Mouse (Mus musculus) hindbrain, embryonic 10.5 days (tissue): ENCODE measurements around the gene Sirt7. TPM values are rescaled to one million over a fixed set of nuclear protein-coding genes. Genes with fewer than 3 reads are reported as not detected.

ENCODE experiments used
- DNase-seq: peaks from one replicate; pipeline ENCODE4 v3.0.0-alpha.2; 2017; ENCODE audit warnings: low spot score
- H3K27ac ChIP-seq: fragments of 300-500 bp; sonication (generic); 2 replicates; pipeline ENCODE4 v1.5.1; 2016; ENCODE audit warnings: mild to moderate bottlenecking, moderate library complexity
- H3K27me3 ChIP-seq: fragments of 300-500 bp; sonication (generic); 2 replicates; pipeline ENCODE4 v1.6.1; 2016; ENCODE audit warnings: mild to moderate bottlenecking; ENCODE audit not compliant: poor library complexity, insufficient read depth, severe bottlenecking
- H3K36me3 ChIP-seq: fragments of 300-500 bp; sonication (generic); 2 replicates; pipeline ENCODE4 v1.6.1; 2016; ENCODE audit warnings: mild to moderate bottlenecking, moderate library complexity
- H3K4me1 ChIP-seq: fragments of 300-500 bp; sonication (generic); replicated peaks from 2 replicates; pipeline ENCODE4 v1.6.1; 2016; ENCODE audit warnings: mild to moderate bottlenecking
- H3K4me3 ChIP-seq: fragments of 300-500 bp; sonication (generic); 2 replicates; pipeline ENCODE4 v1.5.1; 2016; ENCODE audit warnings: mild to moderate bottlenecking, moderate library complexity
- H3K9me3 ChIP-seq: fragments of 300-500 bp; sonication (generic); 2 replicates; pipeline ENCODE4 v1.6.1; 2016; ENCODE audit warnings: mild to moderate bottlenecking, moderate library complexity
- WGBS: fragments of 180-500 bp; shearing (Covaris S2); methylation state at CpG from one replicate; pipeline ENCODE4 v1.1.7; 2016; 5-methylcytosine and 5-hydroxymethylcytosine counted together
- polyA plus RNA-seq: library from polyadenylated mRNA; unstranded; fragments of >200 nt; fragmentation: Nextera tagmentation; extraction: Ambion mirVana; gene quantifications from 2 replicates; pipeline ENCODE4 v1.2.1, GENCODE M21; 2016

Gene Sirt7
- polyA plus RNA-seq, 1 experiment from 2014 or later: 42.4 TPM

GRCm38 (mm10) chr11:120623961-120624679 is 920 bp downstream of the Sirt7 start:
- H3K36me3 ChIP-seq: peaks cover 72% of the 10 kb centered on the region
- no peaks in the 10 kb centered on the region for H3K9me3 ChIP-seq
- WGBS: 13% methylated on average over 30 of the region's 30 CpGs
- H3K27ac ChIP-seq: peak overlapping the region; percentile 88
- peaks cover 30% of the 10 kb centered on the region for H3K4me1 ChIP-seq
- DNase-seq: peak; percentile 64
- peak overlapping the region; percentile 93 for H3K4me3 ChIP-seq
- no peaks in the 10 kb centered on the region for H3K27me3 ChIP-seq

- peaks cover 33% of the 10 kb centered on the region for H3K4me1 ChIP-seq
- H3K27ac ChIP-seq: no peak overlapping the region
- no peak for DNase-seq
- WGBS: 90% methylated on average over 6 of the region's 6 CpGs
- no peaks in the 10 kb centered on the region for H3K27me3 ChIP-seq
- peaks cover 74% of the 10 kb centered on the region for H3K36me3 ChIP-seq
- no peaks in the 10 kb centered on the region for H3K9me3 ChIP-seq
- no peak overlapping the region for H3K4me3 ChIP-seq
Measured at GRCm38 (mm10) chr11:120622805-120623204, 2.2 kb downstream of the Sirt7 start.

DNA sequence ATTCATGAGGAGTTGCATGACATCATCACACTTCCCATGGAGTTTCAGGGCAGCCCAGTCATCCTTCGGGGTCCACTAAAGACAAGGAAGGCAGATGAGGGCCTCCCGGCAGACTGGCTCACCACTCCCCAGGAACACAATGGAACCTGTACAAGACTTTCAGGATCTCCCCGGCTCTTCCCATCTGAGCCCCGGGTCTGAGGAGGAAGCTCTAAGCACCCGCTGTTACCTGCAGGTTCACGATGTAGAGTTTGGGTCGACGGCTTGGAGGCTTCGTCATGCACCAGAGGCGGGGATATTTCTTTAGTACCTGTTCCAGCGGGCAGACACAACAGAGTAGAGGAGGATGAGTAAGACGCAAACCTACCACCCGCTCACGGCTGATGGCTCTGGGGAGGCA is 4.8 kb downstream of the Sirt7 start:
- DNase-seq: no peak
- Histone ChIP-seq H3K4me1 (peaks cover 46% of the 10 kb centered on the region), H3K36me3 (peaks cover 66% of the 10 kb centered on the region), H3K27ac (no peak overlapping the region), H3K4me3 (no peak overlapping the region), H3K27me3 (no peaks in the 10 kb centered on the region), H3K9me3 (no peaks in the 10 kb centered on the region)
- 95% methylated on average over 14 of the region's 14 CpGs for WGBS

DNA sequence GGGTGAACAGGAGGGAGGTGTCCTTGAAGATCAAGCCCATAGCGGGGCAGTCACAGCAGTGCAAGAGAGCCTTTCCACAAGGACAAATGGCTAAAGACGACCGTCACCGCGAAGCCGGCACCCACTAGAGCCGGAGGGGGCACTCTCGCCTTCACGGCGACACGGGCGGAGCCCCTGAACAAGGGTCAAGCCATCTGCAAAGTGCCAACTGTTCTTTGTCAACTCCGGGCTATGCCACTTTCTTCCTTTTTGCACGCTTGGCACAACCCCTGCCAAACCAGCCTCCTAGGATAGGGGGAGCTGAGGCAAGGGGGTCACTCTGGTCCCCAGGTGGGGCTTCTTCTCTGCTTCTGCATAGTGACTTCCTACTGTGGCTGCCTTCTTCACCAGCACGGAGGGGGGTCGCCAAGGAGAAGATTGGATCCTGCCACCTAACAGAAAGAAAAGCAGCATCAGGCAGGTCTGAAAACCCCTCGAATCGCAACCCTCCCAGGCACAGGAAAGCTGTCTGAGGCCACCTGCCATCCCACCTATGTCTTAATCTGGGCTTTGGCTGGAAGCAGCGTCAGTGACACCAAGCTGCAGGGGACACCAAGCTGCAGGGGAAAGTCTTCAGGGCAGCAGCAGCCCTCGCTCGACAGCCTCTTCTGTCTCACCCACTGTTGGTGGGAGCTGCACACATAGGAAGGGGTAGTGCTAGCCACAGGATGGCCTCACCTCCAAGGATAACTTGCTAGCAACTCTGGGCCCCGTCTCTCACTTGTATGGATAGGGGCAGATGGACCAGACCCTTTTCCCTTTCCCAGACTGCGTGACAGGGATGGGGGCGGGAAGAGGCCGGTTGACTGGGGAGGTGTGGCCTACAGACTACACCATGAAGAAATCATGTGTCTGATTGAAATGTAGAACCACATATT is 6.2 kb downstream of the Sirt7 start:
- H3K36me3 ChIP-seq: peaks cover 77% of the 10 kb centered on the region
- H3K4me3 ChIP-seq: peak overlapping the region; percentile 23; the same call in 1 of the 2 replicates
- DNase-seq: no peak
- no peaks in the 10 kb centered on the region for H3K9me3 ChIP-seq
- WGBS: 94% methylated on average over 25 of the region's 25 CpGs
- H3K27me3 ChIP-seq: no peaks in the 10 kb centered on the region
- peaks cover 42% of the 10 kb centered on the region for H3K4me1 ChIP-seq
- peak overlapping the region; percentile 89 for H3K27ac ChIP-seq

GRCm38 (mm10) chr11:120617519-120618112 is 7.4 kb downstream of the Sirt7 start, which contains the start of gene Pcyt2:
Gene Pcyt2, minus strand, starts transcription at chr11:120617936.
- H3K4me3 ChIP-seq: peak within 1 kb of the TSS; percentile 79
- H3K27me3 ChIP-seq: no peaks in the 10 kb centered on the region
- peaks cover 38% of the 10 kb centered on the region for H3K4me1 ChIP-seq
- H3K36me3 ChIP-seq: peaks cover 81% of the 10 kb centered on the region
- WGBS: under 1% methylated on average over 56 of the region's 56 CpGs
- H3K9me3 ChIP-seq: no peaks in the 10 kb centered on the region
- DNase-seq: peak; percentile 91
- H3K27ac ChIP-seq: peak within 1 kb of the TSS; percentile 89

GRCm38 (mm10) chr11:120616617-120617294 is 8.3 kb downstream of the Sirt7 start:
- H3K9me3 ChIP-seq: no peaks in the 10 kb centered on the region
- H3K4me3 ChIP-seq: peak overlapping the region; percentile 79
- H3K4me1 ChIP-seq: peaks cover 38% of the 10 kb centered on the region
- H3K36me3 ChIP-seq: peaks cover 82% of the 10 kb centered on the region
- H3K27ac ChIP-seq: peak overlapping the region; percentile 89
- DNase-seq: no peak
- 53% methylated on average over 4 of the region's 4 CpGs for WGBS
- no peaks in the 10 kb centered on the region for H3K27me3 ChIP-seq

GRCm38 (mm10) chr11:120615606-120616203 is 9.3 kb downstream of the Sirt7 start:
- no peak overlapping the region for H3K27ac ChIP-seq
- no peak overlapping the region for H3K4me3 ChIP-seq
- H3K9me3 ChIP-seq: no peaks in the 10 kb centered on the region
- DNase-seq: no peak
- H3K27me3 ChIP-seq: no peaks in the 10 kb centered on the region
- peaks cover 38% of the 10 kb centered on the region for H3K4me1 ChIP-seq
- WGBS: 92% methylated on average over 11 of the region's 11 CpGs
- H3K36me3 ChIP-seq: peaks cover 82% of the 10 kb centered on the region

DNA sequence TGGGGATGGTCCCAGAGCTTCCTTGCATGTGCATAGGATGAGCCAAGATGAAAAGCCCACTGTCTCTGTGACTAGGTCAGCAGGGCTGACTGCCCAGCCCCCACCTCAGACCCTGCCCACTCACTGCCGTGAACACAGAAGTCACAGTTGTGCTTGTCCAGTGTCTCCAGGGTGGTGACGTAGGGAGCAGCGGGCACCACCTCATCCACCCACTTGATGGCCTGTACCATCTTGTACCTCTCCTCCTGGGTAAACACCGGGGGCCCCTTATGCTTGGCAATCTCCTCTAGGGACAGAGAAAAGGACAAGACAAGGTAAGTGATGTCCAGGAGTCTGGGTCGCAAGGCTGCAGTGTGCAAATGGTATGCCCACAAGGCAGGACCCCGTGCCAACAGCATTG is 9.9 kb downstream of the Sirt7 start:
- WGBS: 95% methylated on average over 6 of the region's 6 CpGs
- peaks cover 82% of the 10 kb centered on the region for H3K36me3 ChIP-seq

GRCm38 (mm10) chr11:120613976-120614375 is 11.1 kb downstream of the Sirt7 start:
- H3K36me3 ChIP-seq: peaks cover 80% of the 10 kb centered on the region
- H3K27ac ChIP-seq: no peak overlapping the region
- WGBS: 89% methylated on average over 8 of the region's 8 CpGs
- H3K4me3 ChIP-seq: no peak overlapping the region
- no peak for DNase-seq
- peaks cover 10% of the 10 kb centered on the region for H3K27me3 ChIP-seq
- H3K9me3 ChIP-seq: no peaks in the 10 kb centered on the region
- H3K4me1 ChIP-seq: peaks cover 47% of the 10 kb centered on the region

More for the DNA sequence above, 9.9 kb downstream of the Sirt7 start:
- no peaks in the 10 kb centered on the region for H3K27me3 ChIP-seq
- DNase-seq: no peak
- no peaks in the 10 kb centered on the region for H3K9me3 ChIP-seq
- H3K4me1 ChIP-seq: peaks cover 38% of the 10 kb centered on the region
- H3K27ac ChIP-seq: no peak overlapping the region
- no peak overlapping the region for H3K4me3 ChIP-seq

- Histone ChIP-seq H3K36me3 (peaks cover 80% of the 10 kb centered on the region), H3K27ac (no peak overlapping the region), H3K4me1 (peaks cover 51% of the 10 kb centered on the region), H3K4me3 (no peak overlapping the region), H3K27me3 (peaks cover 13% of the 10 kb centered on the region), H3K9me3 (no peaks in the 10 kb centered on the region)
- 89% methylated on average over 10 of the region's 10 CpGs for WGBS
- DNase-seq: no peak
Measured at GRCm38 (mm10) chr11:120613481-120613972, 11.5 kb downstream of the Sirt7 start.

DNA sequence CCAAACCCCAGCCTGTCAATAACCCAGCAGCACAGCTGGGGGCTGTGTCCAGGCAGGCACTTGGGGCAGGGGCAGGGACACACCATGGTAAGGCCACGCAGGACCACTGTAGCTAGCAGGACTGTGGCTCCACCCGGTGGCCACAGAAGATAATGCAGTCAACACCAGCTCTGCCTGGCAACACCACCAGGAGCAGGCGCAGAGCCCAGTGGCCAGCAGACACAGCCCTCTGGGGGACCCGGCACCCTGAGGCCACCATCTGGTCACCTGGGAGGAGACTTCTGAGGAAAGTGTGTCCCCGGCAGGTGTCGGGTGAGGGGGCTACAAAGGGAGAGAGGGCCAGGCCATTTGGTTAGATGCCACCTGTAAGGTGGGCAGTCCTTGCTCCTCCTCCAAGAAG is 12.3 kb downstream of the Sirt7 start:
- peaks cover 20% of the 10 kb centered on the region for H3K27me3 ChIP-seq
- H3K4me3 ChIP-seq: peak overlapping the region; percentile 0; the same call in 1 of the 2 replicates
- H3K27ac ChIP-seq: no peak overlapping the region
- 46% methylated on average over 6 of the region's 6 CpGs for WGBS
- peaks cover 51% of the 10 kb centered on the region for H3K4me1 ChIP-seq
- H3K36me3 ChIP-seq: peaks cover 76% of the 10 kb centered on the region
- DNase-seq: peak; percentile 74
- no peaks in the 10 kb centered on the region for H3K9me3 ChIP-seq
